Mouse (Mus musculus) mouse trophoblast stem cell (cell line): ENCODE data around the gene Slc2a10.

Source experiments
- in situ Hi-C, 2 experiments: fragments of 300-500 bp; cut with MseI, MboI; formaldehyde crosslinking; loops; 2 replicates in 1 of 2; 3 replicates in 1 of 2; pipeline ENCODE4 v1.15.1; 2025

Gene Slc2a10

GRCm38 (mm10) chr2:165559506-165560235 lies 56.1 kb downstream of the Slc2a10 start:
- in situ Hi-C loops: no loop called here

- in situ Hi-C loops: no loop called here
These were observed 58.3 kb downstream of the Slc2a10 start for GRCm38 (mm10) chr2:165561861-165562260.

DNA sequence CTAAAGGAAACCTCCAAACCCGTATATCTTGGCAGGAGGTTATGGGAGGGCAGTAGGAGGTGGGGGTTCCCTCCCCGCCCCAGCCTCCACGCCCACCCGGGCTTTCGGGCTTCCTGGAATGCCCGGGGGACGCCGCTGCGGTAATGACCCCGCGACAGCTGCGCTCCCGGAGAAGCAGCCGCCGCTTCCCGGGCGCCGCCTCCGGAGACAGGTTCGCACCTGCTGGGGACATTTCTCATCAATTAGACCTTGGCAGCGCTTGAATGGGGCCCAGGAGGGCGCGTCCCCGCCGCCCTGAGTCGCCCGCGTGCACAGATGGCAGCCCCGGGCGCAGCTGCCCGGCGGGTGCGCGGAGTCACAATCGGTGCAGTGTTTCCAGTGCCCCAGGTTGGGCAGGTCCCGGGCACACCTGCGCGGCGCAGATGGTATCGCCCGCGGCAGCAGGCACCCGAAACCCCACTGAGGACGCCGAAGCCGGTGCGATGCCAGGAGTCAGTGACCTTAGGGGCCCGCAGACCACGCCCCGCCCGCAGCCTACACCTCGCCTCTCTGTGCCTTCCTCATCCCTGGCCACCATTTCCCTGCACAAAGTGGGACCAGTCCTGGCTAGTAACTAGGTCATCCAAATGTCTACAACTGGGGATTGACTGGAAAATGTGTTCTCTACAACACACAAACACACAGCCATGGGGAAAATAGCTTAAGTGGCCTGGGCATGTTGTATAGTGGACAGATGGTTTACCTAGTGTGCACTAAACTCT lies 59.9 kb downstream of the Slc2a10 start:
- in situ Hi-C loops: no loop called here

- in situ Hi-C loops: no loop called here
These were observed 60.5 kb downstream of the Slc2a10 start for GRCm38 (mm10) chr2:165564101-165564500.

DNA sequence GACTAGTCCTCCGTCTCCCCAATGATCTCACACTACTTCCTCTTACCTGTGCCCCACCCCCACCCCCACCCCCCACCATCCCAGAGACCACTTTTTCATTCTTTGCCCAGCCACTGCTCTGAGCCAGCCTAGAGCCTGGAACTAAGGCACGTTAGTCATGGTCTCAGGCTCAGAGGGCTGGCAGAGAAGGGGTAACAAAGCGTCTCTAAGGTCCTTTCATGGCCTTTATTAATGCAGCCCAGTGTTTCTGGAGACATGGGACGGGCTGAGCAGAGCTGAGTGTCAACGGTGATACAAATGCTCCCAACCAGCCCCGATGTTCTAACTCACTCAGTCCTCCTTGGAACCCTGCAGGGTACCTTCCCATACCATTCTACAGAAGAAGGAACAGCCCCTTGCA lies 61.0 kb downstream of the Slc2a10 start:
- in situ Hi-C loops: no loop called here

- in situ Hi-C loops: no loop called here
These were observed 63.3 kb downstream of the Slc2a10 start for GRCm38 (mm10) chr2:165566898-165567297.

DNA sequence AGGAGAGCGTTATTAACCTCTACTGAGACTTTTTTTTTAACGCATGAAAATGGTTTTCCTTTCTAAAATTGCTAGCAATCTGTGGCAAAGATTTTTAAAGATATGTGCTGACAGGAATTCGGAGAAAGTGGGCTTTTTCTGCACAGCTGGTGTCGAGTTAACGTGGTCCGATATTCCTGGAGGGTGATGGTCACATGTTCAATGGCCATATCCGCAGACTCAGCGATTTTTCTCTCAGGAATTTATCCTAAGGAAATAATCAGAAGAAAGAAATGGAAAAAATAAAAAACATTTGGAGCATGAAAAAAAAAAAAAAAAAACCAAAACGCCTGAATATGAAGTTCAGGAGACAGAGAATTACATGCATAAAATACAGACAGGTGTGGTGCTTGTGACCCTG lies 64.2 kb downstream of the Slc2a10 start:
- in situ Hi-C loops: no loop called here

DNA sequence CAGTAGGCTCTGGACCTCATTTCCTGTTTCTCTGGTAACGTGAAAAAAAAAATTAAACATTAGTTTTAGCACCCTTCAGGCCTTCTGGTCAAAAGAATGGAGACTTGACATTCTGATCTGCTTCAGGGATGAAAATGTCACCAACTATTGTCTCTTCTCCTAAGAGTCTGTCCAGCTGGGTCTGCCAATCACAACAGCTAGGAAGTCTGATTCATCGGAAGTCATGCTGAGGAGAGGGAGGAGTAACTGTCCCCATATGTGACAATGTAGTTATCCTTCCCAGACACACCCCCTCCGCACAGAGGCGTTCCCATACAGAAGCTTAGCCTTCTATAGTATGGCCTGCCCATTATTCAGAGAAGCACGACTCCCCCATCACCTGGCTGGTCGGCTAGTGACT lies 65.3 kb downstream of the Slc2a10 start:
- in situ Hi-C loops: no loop called here
